Mouse (Mus musculus) liver, postnatal 0 days (tissue): ENCODE data around the gene Ebf3.

Experiments used
- CTCF ChIP-seq: sonication (generic); IDR thresholded peaks from 2 replicates; pipeline ENCODE4 v1.5.1; 2016; ENCODE audit warnings: antibody characterized with exemption, low read depth
- EP300 ChIP-seq: IDR thresholded peaks from 2 replicates; pipeline ENCODE4 v1.6.1; 2016; ENCODE audit warnings: antibody characterized with exemption, low read depth, mild to moderate bottlenecking

- TF ChIP-seq CTCF (no peak), EP300 (no peak)
Observed at GRCm38 (mm10) chr7:137316181-137316925, 2.1 kb upstream of the Ebf3 start.
